Comparison of ENCODE assay signal across 9 mouse cellular contexts in the genomic region with DNA sequence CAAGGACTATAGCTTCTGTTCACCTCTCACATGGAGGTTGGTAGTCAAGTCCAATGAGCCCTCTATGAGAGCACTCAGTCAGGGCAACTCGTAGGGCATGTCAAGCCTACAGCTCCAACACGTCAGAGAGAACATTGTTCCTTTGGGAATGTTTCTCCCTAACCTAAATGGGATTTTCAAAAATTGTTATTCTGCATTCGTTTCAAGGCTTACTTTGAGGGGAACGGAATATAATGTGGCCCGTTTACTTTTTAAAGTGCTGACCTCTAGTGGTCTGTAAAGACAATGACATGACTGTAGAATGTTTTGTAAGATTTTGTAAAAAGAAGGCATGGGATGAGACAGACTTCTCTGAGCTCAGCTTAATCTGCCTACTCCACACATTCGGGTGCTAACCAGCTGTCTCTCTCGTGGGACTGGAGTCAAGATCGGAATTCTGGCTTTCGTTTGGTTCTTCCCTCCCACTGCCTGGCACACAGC. TPM values are rescaled to one million over a fixed set of nuclear protein-coding genes. Genes with fewer than 3 reads are reported as not detected.
DNase-seq lines count a peak whose midpoint lies in the region; ATAC-seq lines count a peak whose summit lies in the region.
"Had no signal": no experiment of that assay in that cellular context is flagged by ENCODE, and none has a peak within 500 bp of the region (broad histone marks: within the 10 kb centered on the region; RNA-seq: fewer than 3 reads in every experiment).

No protein-coding gene starts in this region.

- no peaks in the 10 kb centered on the region for H3K36me3 ChIP-seq in heart, embryonic 11.5 days (ENCODE audit: control insufficient read depth, insufficient read depth, low read length)
- H3K36me3 ChIP-seq in intestine, embryonic 15.5 days = no peaks in the 10 kb centered on the region
- H3K36me3 ChIP-seq: heart, embryonic 13.5 days had no signal

- no peak overlapping the region for H3K9ac ChIP-seq in heart, embryonic 11.5 days (ENCODE audit: low read depth, low read length)
- no peak overlapping the region for H3K9ac ChIP-seq in intestine, embryonic 15.5 days
- H3K9ac ChIP-seq: heart, embryonic 13.5 days had no signal

- no peak overlapping the region for H3K4me3 ChIP-seq in heart, embryonic 11.5 days (ENCODE audit: low read depth, low read length)
- no peak overlapping the region for H3K4me3 ChIP-seq in intestine, embryonic 15.5 days (replicated peaks)
- H3K4me3 ChIP-seq: heart, embryonic 13.5 days had no signal

- DNase-seq in heart, adult 11 months = peak; percentile 87
- peak; percentile 9 for DNase-seq in CD4-positive, CD25-positive, alpha-beta regulatory T cell, adult 2 months (ENCODE audit: low read depth, low spot score)
- DNase-seq in embryo, embryonic 11 days = peak; percentile 37
- peak; percentile 24 for DNase-seq in mesoderm, embryonic 11.5 days (ENCODE audit: low read depth, low spot score)
- peak; percentile 83 for DNase-seq in telencephalon, adult 2 months (ENCODE audit: low read depth, low spot score)
- DNase-seq in adrenal gland, postnatal 36 days = no peak

- no peak for ATAC-seq in heart, embryonic 11.5 days (replicated peaks; ENCODE audit: insufficient number of reproducible peaks, low FRiP score, low TSS enrichment)
- peak; percentile 58; the same call in 1 of the 2 replicates for ATAC-seq in intestine, embryonic 15.5 days

- H3K9me3 ChIP-seq in heart, embryonic 11.5 days (replicated peaks; ENCODE audit: control insufficient read depth, low read length) = no peaks in the 10 kb centered on the region
- H3K9me3 ChIP-seq in intestine, embryonic 15.5 days = no peaks in the 10 kb centered on the region

- no peak overlapping the region for H3K27ac ChIP-seq in heart, embryonic 11.5 days (ENCODE audit: low read depth, low read length)
- no peak overlapping the region for H3K27ac ChIP-seq in intestine, embryonic 15.5 days
- H3K27ac ChIP-seq: heart, embryonic 13.5 days had no signal

- 41% methylated on average over 9 of the region's 9 CpGs for WGBS in heart, embryonic 11.5 days (ENCODE audit: insufficient replicate concordance)
- WGBS in intestine, embryonic 15.5 days = 36% methylated on average over 9 of the region's 9 CpGs

- no peaks in the 10 kb centered on the region for H3K27me3 ChIP-seq in heart, embryonic 11.5 days (ENCODE audit: control insufficient read depth, insufficient read depth, low read length)
- H3K27me3 ChIP-seq in intestine, embryonic 15.5 days (replicated peaks) = no peaks in the 10 kb centered on the region
- H3K27me3 ChIP-seq: heart, embryonic 13.5 days had no signal

- H3K4me1 ChIP-seq in heart, embryonic 11.5 days (ENCODE audit: control insufficient read depth, insufficient read depth, low read length) = no peaks in the 10 kb centered on the region
- H3K4me1 ChIP-seq in intestine, embryonic 15.5 days (replicated peaks) = no peaks in the 10 kb centered on the region
- H3K4me1 ChIP-seq: heart, embryonic 13.5 days had no signal

- H3K4me2 ChIP-seq in heart, embryonic 11.5 days = no peak overlapping the region
- H3K4me2 ChIP-seq in intestine, embryonic 15.5 days (replicated peaks) = no peak overlapping the region
- H3K4me2 ChIP-seq: heart, embryonic 13.5 days had no signal

RNA-seq across cellular contexts. Expression of a gene that starts 27.5 kb away (rescaled TPM):
- 8.3 and 8.5 TPM in 2 replicates for polyA plus RNA-seq in heart, embryonic 11.5 days (2014; fragmentation: Nextera tagmentation; extraction: Ambion mirVana)
- polyA plus RNA-seq in intestine, embryonic 15.5 days (2015; fragmentation: Nextera tagmentation; extraction: Ambion mirVana) = 8.9 and 9.8 TPM in 2 replicates
- 10 to 100 TPM; 13.8 to 18.8 TPM for total RNA-seq in adrenal gland, postnatal 36 days (2021)

Comparison
In these comparisons a context has a peak if more than half of its experiments do, and no peak if none do; other contexts are left out.
1. DNase-seq: peak in heart, adult 11 months (single experiment), CD4-positive, CD25-positive, alpha-beta regulatory T cell, adult 2 months (single experiment), embryo, embryonic 11 days (single experiment), mesoderm, embryonic 11.5 days (single experiment) and telencephalon, adult 2 months (single experiment); none in adrenal gland, postnatal 36 days (0 of 2).